Mouse (Mus musculus) kidney, adult 2 months (tissue): ENCODE data around the gene Rnf220.

Source experiments
- CTCF ChIP-seq: fragments of 200-500 bp; conservative IDR thresholded peaks from 2 replicates; pipeline ENCODE4 v1.5.1; 2011; ENCODE audit warnings: low read depth, mild to moderate bottlenecking, control low read depth, low read length, moderate library complexity, mixed read lengths; ENCODE audit not compliant: insufficient read depth, insufficient read length
- POLR2A ChIP-seq: fragments of 200-500 bp; IDR thresholded peaks from one replicate; pipeline ENCODE4 v1.6.1; 2011; ENCODE audit warnings: low read depth, low read length, control low read depth

DNA sequence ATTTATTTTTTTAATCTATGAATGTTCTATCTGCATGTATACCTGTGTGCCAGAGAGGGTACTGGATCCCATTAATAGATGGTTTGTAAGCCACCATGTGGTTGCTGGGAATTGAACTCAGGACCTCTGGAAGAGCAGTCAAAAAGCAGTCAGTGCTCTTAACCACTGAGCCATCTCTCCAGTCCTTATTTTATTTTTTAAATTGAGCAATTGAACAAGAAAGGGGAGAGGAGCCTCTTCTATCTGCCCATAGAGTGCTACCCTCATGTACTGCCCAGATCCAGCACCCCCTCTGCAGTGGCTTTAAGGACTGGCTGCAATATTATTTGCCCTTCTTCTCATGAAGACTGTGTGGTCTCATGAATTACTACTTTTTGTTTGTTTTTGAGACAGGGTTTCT lies 271.6 kb downstream of the Rnf220 start:
- TF ChIP-seq CTCF = no peak
- TF ChIP-seq POLR2A = no peak
